Mouse (Mus musculus): ENCODE measurements around the gene Snx15. TPM values are rescaled to one million over a fixed set of nuclear protein-coding genes. Genes with fewer than 3 reads are reported as not detected.

The Snx15 gene
- polyA plus RNA-seq, 1 experiment from 2014 or later, result 25.0 TPM

- Histone ChIP-seq H3K4me1 (replicated peaks; ENCODE audit: control insufficient read depth, insufficient read depth) (peaks cover 3% of the 10 kb centered on the region; the same call in 1 of the 2 replicates), H3K9me3 (ENCODE audit: control insufficient read depth, low read length) (no peaks in the 10 kb centered on the region), H3K4me2 (replicated peaks; ENCODE audit: low read depth) (no peak overlapping the region), H3K27me3 (ENCODE audit: control insufficient read depth, insufficient read depth, low read length) (no peaks in the 10 kb centered on the region), H3K36me3 (ENCODE audit: control insufficient read depth, insufficient read depth, low read length) (peaks cover 5% of the 10 kb centered on the region), H3K27ac (replicated peaks) (no peak overlapping the region), H3K4me3 (ENCODE audit: low read depth, low read length) (no peak overlapping the region), H3K9ac (ENCODE audit: low read length) (no peak overlapping the region)
- TF ChIP-seq EP300 (optimal IDR thresholded peaks at IDR 0.05), result no peak
- no peak for TF ChIP-seq CTCF (IDR thresholded peaks at IDR 0.05; ENCODE audit: low read depth)
- DNase-seq (ENCODE audit: low spot score) (no peak), ATAC-seq (ENCODE audit: low FRiP score, low TSS enrichment) (no peak)
- 87% methylated on average over 5 of the region's 5 CpGs for WGBS
Measured at GRCm38 (mm10) chr19:6073889-6074288, 54.2 kb downstream of the Snx15 start.

GRCm38 (mm10) chr19:6071261-6071660, 56.8 kb downstream of the Snx15 start:
- TF ChIP-seq EP300 (optimal IDR thresholded peaks at IDR 0.05) (no peak), CTCF (IDR thresholded peaks at IDR 0.05; ENCODE audit: low read depth) (no peak)
- Histone ChIP-seq H3K4me3 (ENCODE audit: low read depth, low read length) (no peak overlapping the region), H3K4me1 (replicated peaks; ENCODE audit: control insufficient read depth, insufficient read depth) (peaks cover 7% of the 10 kb centered on the region), H3K36me3 (ENCODE audit: control insufficient read depth, insufficient read depth, low read length) (peaks cover 7% of the 10 kb centered on the region), H3K27me3 (ENCODE audit: control insufficient read depth, insufficient read depth, low read length) (no peaks in the 10 kb centered on the region), H3K4me2 (replicated peaks; ENCODE audit: low read depth) (no peak overlapping the region), H3K27ac (replicated peaks) (no peak overlapping the region), H3K9me3 (ENCODE audit: control insufficient read depth, low read length) (no peaks in the 10 kb centered on the region), H3K9ac (ENCODE audit: low read length) (no peak overlapping the region)
- DNase-seq (ENCODE audit: low spot score) (no peak), ATAC-seq (ENCODE audit: low FRiP score, low TSS enrichment) (no peak)
- WGBS, result 92% methylated on average over 19 of the region's 19 CpGs

GRCm38 (mm10) chr19:6070571-6071250, 57.4 kb downstream of the Snx15 start:
- Histone ChIP-seq H3K9me3 (ENCODE audit: control insufficient read depth, low read length) (no peaks in the 10 kb centered on the region), H3K4me2 (replicated peaks; ENCODE audit: low read depth) (no peak overlapping the region), H3K27ac (replicated peaks) (no peak overlapping the region), H3K36me3 (ENCODE audit: control insufficient read depth, insufficient read depth, low read length) (peaks cover 7% of the 10 kb centered on the region), H3K4me3 (ENCODE audit: low read depth, low read length) (no peak overlapping the region), H3K4me1 (replicated peaks; ENCODE audit: control insufficient read depth, insufficient read depth) (peaks cover 5% of the 10 kb centered on the region; the same call in 1 of the 2 replicates), H3K27me3 (ENCODE audit: control insufficient read depth, insufficient read depth, low read length) (no peaks in the 10 kb centered on the region), H3K9ac (ENCODE audit: low read length) (no peak overlapping the region)
- DNase-seq (ENCODE audit: low spot score), result no peak
- no peak for TF ChIP-seq CTCF (IDR thresholded peaks at IDR 0.05; ENCODE audit: low read depth)
- TF ChIP-seq EP300 (optimal IDR thresholded peaks at IDR 0.05), result no peak
- 91% methylated on average over 31 of the region's 31 CpGs for WGBS
- no peak for ATAC-seq (ENCODE audit: low FRiP score, low TSS enrichment)

GRCm38 (mm10) chr19:6069851-6070250, 58.3 kb downstream of the Snx15 start:
- H3K27me3 ChIP-seq (ENCODE audit: control insufficient read depth, insufficient read depth, low read length), result no peaks in the 10 kb centered on the region
- H3K27ac ChIP-seq (replicated peaks), result no peak overlapping the region
- peaks cover 7% of the 10 kb centered on the region for H3K36me3 ChIP-seq (ENCODE audit: control insufficient read depth, insufficient read depth, low read length)
- 90% methylated on average over 10 of the region's 10 CpGs for WGBS
- H3K4me3 ChIP-seq (ENCODE audit: low read depth, low read length), result no peak overlapping the region
- TF ChIP-seq CTCF (IDR thresholded peaks at IDR 0.05; ENCODE audit: low read depth) (no peak), EP300 (optimal IDR thresholded peaks at IDR 0.05) (no peak)
- H3K4me2 ChIP-seq (replicated peaks; ENCODE audit: low read depth), result no peak overlapping the region
- no peak overlapping the region for H3K9ac ChIP-seq (ENCODE audit: low read length)
- ATAC-seq (ENCODE audit: low FRiP score, low TSS enrichment) (no peak), DNase-seq (ENCODE audit: low spot score) (no peak)
- peaks cover 5% of the 10 kb centered on the region; the same call in 1 of the 2 replicates for H3K4me1 ChIP-seq (replicated peaks; ENCODE audit: control insufficient read depth, insufficient read depth)
- H3K9me3 ChIP-seq (ENCODE audit: control insufficient read depth, low read length), result no peaks in the 10 kb centered on the region

Other genes with a start within 250 kb of the Snx15 start
- 0.77 and 1.0 TPM in 2 replicates for gene Tigd3, start 234.2 kb downstream of the Snx15 start, polyA plus RNA-seq (2015; fragmentation: Nextera tagmentation; extraction: Ambion mirVana)
- 47.0 and 54.9 TPM in 2 replicates for gene Dpf2, start 215.3 kb downstream of the Snx15 start, polyA plus RNA-seq (2015; fragmentation: Nextera tagmentation; extraction: Ambion mirVana)
- gene Cdc42ep2, start 203.5 kb downstream of the Snx15 start, polyA plus RNA-seq (2015; fragmentation: Nextera tagmentation; extraction: Ambion mirVana), result 7.9 and 8.1 TPM in 2 replicates
- 20.4 and 21.2 TPM in 2 replicates for gene Pola2, start 164.1 kb downstream of the Snx15 start, polyA plus RNA-seq (2015; fragmentation: Nextera tagmentation; extraction: Ambion mirVana)
- not detected in 2 replicates for gene Slc22a20, start 142.2 kb downstream of the Snx15 start, polyA plus RNA-seq (2015; fragmentation: Nextera tagmentation; extraction: Ambion mirVana)
- gene Capn1, start 112.4 kb downstream of the Snx15 start, polyA plus RNA-seq (2015; fragmentation: Nextera tagmentation; extraction: Ambion mirVana), result 21.2 and 21.4 TPM in 2 replicates
- gene Syvn1, start 81.7 kb downstream of the Snx15 start, polyA plus RNA-seq (2015; fragmentation: Nextera tagmentation; extraction: Ambion mirVana), result 18.5 and 21.1 TPM in 2 replicates
- 35.0 and 36.6 TPM in 2 replicates for gene Mrpl49, start 70.5 kb downstream of the Snx15 start, polyA plus RNA-seq (2015; fragmentation: Nextera tagmentation; extraction: Ambion mirVana)
- gene Fau, start 70.5 kb downstream of the Snx15 start, polyA plus RNA-seq (2015; fragmentation: Nextera tagmentation; extraction: Ambion mirVana), result 818 and 857 TPM in 2 replicates
- gene Znhit2, start 67.1 kb downstream of the Snx15 start, polyA plus RNA-seq (2015; fragmentation: Nextera tagmentation; extraction: Ambion mirVana), result 31.8 and 33.2 TPM in 2 replicates
- gene Tm7sf2, start 59.9 kb downstream of the Snx15 start, polyA plus RNA-seq (2015; fragmentation: Nextera tagmentation; extraction: Ambion mirVana), result 17.9 and 19.7 TPM in 2 replicates
- 43.2 and 48.9 TPM in 2 replicates for gene Vps51, start 51.1 kb downstream of the Snx15 start, polyA plus RNA-seq (2015; fragmentation: Nextera tagmentation; extraction: Ambion mirVana)
- not detected in 2 replicates for gene Tmem262, start 48.3 kb downstream of the Snx15 start, polyA plus RNA-seq (2015; fragmentation: Nextera tagmentation; extraction: Ambion mirVana)
- gene Gm28374, start 46.0 kb downstream of the Snx15 start, polyA plus RNA-seq (2015; fragmentation: Nextera tagmentation; extraction: Ambion mirVana), result 0.52 and 1.0 TPM in 2 replicates
- gene Zfpl1, start 43.3 kb downstream of the Snx15 start, polyA plus RNA-seq (2015; fragmentation: Nextera tagmentation; extraction: Ambion mirVana), result 58.4 and 62.5 TPM in 2 replicates
- 7.9 and 8.1 TPM in 2 replicates for gene Cdca5, start 43.3 kb downstream of the Snx15 start, polyA plus RNA-seq (2015; fragmentation: Nextera tagmentation; extraction: Ambion mirVana)
- gene AC131692.1, start 33.9 kb downstream of the Snx15 start, polyA plus RNA-seq (2015; fragmentation: Nextera tagmentation; extraction: Ambion mirVana), result not detected in 2 replicates
- gene Naaladl1, start 22.5 kb downstream of the Snx15 start, polyA plus RNA-seq (2015; fragmentation: Nextera tagmentation; extraction: Ambion mirVana), result 0.05 and 0.07 TPM in 2 replicates
- 26.8 and 29.4 TPM in 2 replicates for gene Sac3d1, start 9.7 kb downstream of the Snx15 start, polyA plus RNA-seq (2015; fragmentation: Nextera tagmentation; extraction: Ambion mirVana)
- gene Batf2, start 12.7 kb upstream of the Snx15 start, polyA plus RNA-seq (2015; fragmentation: Nextera tagmentation; extraction: Ambion mirVana), result 0.49 and 0.52 TPM in 2 replicates
- gene Arl2, start 13.2 kb upstream of the Snx15 start, polyA plus RNA-seq (2015; fragmentation: Nextera tagmentation; extraction: Ambion mirVana), result 74.0 and 77.2 TPM in 2 replicates
- gene Majin, start 56.1 kb upstream of the Snx15 start, polyA plus RNA-seq (2015; fragmentation: Nextera tagmentation; extraction: Ambion mirVana), result 0.11 TPM in 1 of 2 replicates, not detected in the other
- gene Gpha2, start 98.1 kb upstream of the Snx15 start, polyA plus RNA-seq (2015; fragmentation: Nextera tagmentation; extraction: Ambion mirVana), result 0.17 and 0.46 TPM in 2 replicates
- gene Ppp2r5b, start 107.6 kb upstream of the Snx15 start, polyA plus RNA-seq (2015; fragmentation: Nextera tagmentation; extraction: Ambion mirVana), result 14.7 and 15.0 TPM in 2 replicates
- 4.8 and 6.0 TPM in 2 replicates for gene Atg2a, start 113.4 kb upstream of the Snx15 start, polyA plus RNA-seq (2015; fragmentation: Nextera tagmentation; extraction: Ambion mirVana)
- gene Ehd1, start 148.4 kb upstream of the Snx15 start, polyA plus RNA-seq (2015; fragmentation: Nextera tagmentation; extraction: Ambion mirVana), result 62.0 and 63.8 TPM in 2 replicates
- 1.3 and 1.9 TPM in 2 replicates for gene Cdc42bpg, start 178.2 kb upstream of the Snx15 start, polyA plus RNA-seq (2015; fragmentation: Nextera tagmentation; extraction: Ambion mirVana)
- 27.1 and 27.9 TPM in 2 replicates for gene Men1, start 206.7 kb upstream of the Snx15 start, polyA plus RNA-seq (2015; fragmentation: Nextera tagmentation; extraction: Ambion mirVana)
- 5.2 and 5.7 TPM in 2 replicates for gene Map4k2, start 212.8 kb upstream of the Snx15 start, polyA plus RNA-seq (2015; fragmentation: Nextera tagmentation; extraction: Ambion mirVana)
- 42.3 and 52.0 TPM in 2 replicates for gene Sf1, start 235.4 kb upstream of the Snx15 start, polyA plus RNA-seq (2015; fragmentation: Nextera tagmentation; extraction: Ambion mirVana)